Mouse (Mus musculus) midbrain, embryonic 12.5 days (tissue): ENCODE results near the gene Srsx. TPM values are rescaled to one million over a fixed set of nuclear protein-coding genes. Genes with fewer than 3 reads are reported as not detected.
"Not testable (repeated sequence)": the region's sequence is repeated elsewhere in the genome, so short reads cannot be mapped to it uniquely, and the experiment has no call there.

Source experiments
- ATAC-seq: fragments of 200-750 bp; cut with Nextera tagmentation; 2 replicates; pipeline ENCODE4 v1.8.0; 2017; ENCODE audit warnings: low read depth, moderate TSS enrichment, moderate library complexity; ENCODE audit not compliant: low FRiP score
- H3K27ac ChIP-seq: fragments of 300-500 bp; sonication (generic); replicated peaks from 2 replicates; pipeline ENCODE4 v1.5.1; 2016; ENCODE audit warnings: mild to moderate bottlenecking
- H3K27me3 ChIP-seq: fragments of 300-500 bp; sonication (generic); 2 replicates; pipeline ENCODE4 v1.6.1; 2016; ENCODE audit warnings: mild to moderate bottlenecking
- H3K36me3 ChIP-seq: fragments of 300-500 bp; sonication (generic); 2 replicates; pipeline ENCODE4 v1.6.1; 2016
- H3K4me1 ChIP-seq: fragments of 300-500 bp; sonication (generic); 2 replicates; pipeline ENCODE4 v1.6.1; 2016
- H3K4me2 ChIP-seq: fragments of 300-500 bp; sonication (generic); replicated peaks from 2 replicates; pipeline ENCODE4 v1.6.1; 2016; ENCODE audit warnings: mild to moderate bottlenecking, moderate library complexity
- H3K4me3 ChIP-seq: fragments of 300-500 bp; sonication (generic); 2 replicates; pipeline ENCODE4 v1.5.1; 2016; ENCODE audit warnings: mild to moderate bottlenecking
- H3K9ac ChIP-seq: fragments of 300-500 bp; sonication (generic); replicated peaks from 2 replicates; pipeline ENCODE4 v1.6.1; 2016; ENCODE audit warnings: mild to moderate bottlenecking, moderate library complexity
- H3K9me3 ChIP-seq: fragments of 300-500 bp; sonication (generic); 2 replicates; pipeline ENCODE4 v1.6.1; 2016; ENCODE audit warnings: mild to moderate bottlenecking
- WGBS: fragments of 180-500 bp; shearing (Covaris S2); methylation state at CpG from one replicate; pipeline ENCODE4 v1.1.7; 2016; 5-methylcytosine and 5-hydroxymethylcytosine counted together
- polyA plus RNA-seq: library from polyadenylated mRNA; unstranded; fragments of >200 nt; fragmentation: Nextera tagmentation; extraction: Ambion mirVana; gene quantifications from 2 replicates; pipeline ENCODE4 v1.2.1, GENCODE M21; 2016

The Srsx gene
- polyA plus RNA-seq, result not detected in 2 replicates

DNA sequence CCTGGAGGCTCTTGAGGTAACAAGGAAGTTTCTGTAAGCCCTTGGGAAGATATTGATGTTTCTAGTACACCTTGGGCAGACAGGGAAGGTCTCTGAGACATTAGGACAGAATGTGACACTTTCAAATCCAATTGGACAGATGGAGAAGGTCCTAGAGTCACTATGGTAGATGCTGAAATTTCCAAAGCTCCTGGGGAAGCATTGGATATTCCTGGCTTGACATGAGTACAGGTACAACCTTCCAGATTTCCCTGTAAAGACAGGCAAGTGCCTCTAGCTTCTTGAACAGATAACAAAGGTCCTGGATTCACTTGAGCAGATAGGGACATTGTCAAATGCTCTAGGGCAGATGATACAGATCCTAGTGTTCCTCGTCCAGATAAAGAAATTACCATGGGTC lies at the start of gene Srsx:
TSS of gene Srsx (minus strand) at position 101 of the 400 bp plus-strand sequence.
- H3K9me3 ChIP-seq, H3K4me2 ChIP-seq, H3K4me1 ChIP-seq, H3K36me3 ChIP-seq, H3K4me3 ChIP-seq, H3K27me3 ChIP-seq, ATAC-seq, H3K27ac ChIP-seq, H3K9ac ChIP-seq: not testable (repeated sequence)
- WGBS, result 71% methylated on average over 1 of the region's 1 CpGs

- WGBS, result no CpG with 5 or more reads among the region's 3 CpGs
- H3K4me1 ChIP-seq, ATAC-seq, H3K36me3 ChIP-seq, H3K9ac ChIP-seq, H3K27me3 ChIP-seq, H3K27ac ChIP-seq, H3K4me3 ChIP-seq, H3K9me3 ChIP-seq, H3K4me2 ChIP-seq: not testable (repeated sequence)
Observed at GRCm38 (mm10) chrX:123246807-123247206, 24.5 kb upstream of the Srsx start, which contains the start of gene Gm17577. Gene Gm17577 (minus strand): TSS chrX:123246907.

Other genes starting within 250 kb of the Srsx start
- not detected in 2 replicates for gene Gm17521, start 192.8 kb downstream of the Srsx start, polyA plus RNA-seq
- 31.5 and 32.7 TPM in 2 replicates for gene Cldn34c1, start 119.0 kb downstream of the Srsx start, polyA plus RNA-seq
- gene Gm17577, start 24.4 kb upstream of the Srsx start, polyA plus RNA-seq, result not detected in 2 replicates